Mouse (Mus musculus) hindbrain, embryonic 11.5 days (tissue): ENCODE results near the gene Sox15. TPM values are rescaled to one million over a fixed set of nuclear protein-coding genes. Genes with fewer than 3 reads are reported as not detected.
"Not testable (repeated sequence)": the region's sequence is repeated elsewhere in the genome, so short reads cannot be mapped to it uniquely, and the experiment has no call there.

Experiments
- ATAC-seq: fragments of 200-750 bp; cut with Nextera tagmentation; 2 replicates; pipeline ENCODE4 v1.8.0; 2017; ENCODE audit warnings: mild to moderate bottlenecking, moderate TSS enrichment, moderate library complexity; ENCODE audit not compliant: low FRiP score
- DNase-seq: peaks from one replicate; pipeline ENCODE4 v3.0.0-alpha.2; 2015; ENCODE audit warnings: low spot score
- H3K27ac ChIP-seq: fragments of 300-500 bp; sonication (generic); 2 replicates; pipeline ENCODE4 v1.5.1; 2014; ENCODE audit warnings: mild to moderate bottlenecking, low read depth, low read length
- H3K27me3 ChIP-seq: fragments of 300-500 bp; sonication (generic); 2 replicates; pipeline ENCODE4 v1.6.1; 2014; ENCODE audit warnings: mild to moderate bottlenecking, low read length, moderate library complexity, mixed read lengths; ENCODE audit not compliant: control insufficient read depth, insufficient read depth
- H3K36me3 ChIP-seq: fragments of 300-500 bp; sonication (generic); 2 replicates; pipeline ENCODE4 v1.6.1; 2014; ENCODE audit warnings: mild to moderate bottlenecking, low read length, moderate library complexity, mixed read lengths; ENCODE audit not compliant: control insufficient read depth, insufficient read depth
- H3K4me1 ChIP-seq: fragments of 300-500 bp; sonication (generic); replicated peaks from 2 replicates; pipeline ENCODE4 v1.6.1; 2014; ENCODE audit warnings: low read length, mixed read lengths; ENCODE audit not compliant: control insufficient read depth, insufficient read depth
- H3K4me2 ChIP-seq: fragments of 300-500 bp; sonication (generic); replicated peaks from 2 replicates; pipeline ENCODE4 v1.6.1; 2014; ENCODE audit warnings: mild to moderate bottlenecking, low read depth, low read length
- H3K4me3 ChIP-seq: fragments of 300-500 bp; sonication (generic); 2 replicates; pipeline ENCODE4 v1.5.1; 2014; ENCODE audit warnings: low read depth, low read length
- H3K9ac ChIP-seq: fragments of 300-500 bp; sonication (generic); 2 replicates; pipeline ENCODE4 v1.6.1; 2014; ENCODE audit warnings: low read depth, low read length
- H3K9me3 ChIP-seq: fragments of 300-500 bp; sonication (generic); 2 replicates; pipeline ENCODE4 v1.6.1; 2016; ENCODE audit warnings: low read length; ENCODE audit not compliant: control insufficient read depth
- WGBS: fragments of 180-500 bp; shearing (Covaris S2); extraction: QIAGEN DNeasy Blood & Tissue Kit; methylation state at CpG from one replicate; pipeline ENCODE4 v1.1.7; 2014; 5-methylcytosine and 5-hydroxymethylcytosine counted together
- polyA plus RNA-seq: library from polyadenylated mRNA; unstranded; fragments of >200 nt; fragmentation: Nextera tagmentation; extraction: Ambion mirVana; gene quantifications from 2 replicates; pipeline ENCODE4 v1.2.1, GENCODE M21; 2014

Gene Sox15
- polyA plus RNA-seq, 1 experiment from 2014 or later = not detected

DNA sequence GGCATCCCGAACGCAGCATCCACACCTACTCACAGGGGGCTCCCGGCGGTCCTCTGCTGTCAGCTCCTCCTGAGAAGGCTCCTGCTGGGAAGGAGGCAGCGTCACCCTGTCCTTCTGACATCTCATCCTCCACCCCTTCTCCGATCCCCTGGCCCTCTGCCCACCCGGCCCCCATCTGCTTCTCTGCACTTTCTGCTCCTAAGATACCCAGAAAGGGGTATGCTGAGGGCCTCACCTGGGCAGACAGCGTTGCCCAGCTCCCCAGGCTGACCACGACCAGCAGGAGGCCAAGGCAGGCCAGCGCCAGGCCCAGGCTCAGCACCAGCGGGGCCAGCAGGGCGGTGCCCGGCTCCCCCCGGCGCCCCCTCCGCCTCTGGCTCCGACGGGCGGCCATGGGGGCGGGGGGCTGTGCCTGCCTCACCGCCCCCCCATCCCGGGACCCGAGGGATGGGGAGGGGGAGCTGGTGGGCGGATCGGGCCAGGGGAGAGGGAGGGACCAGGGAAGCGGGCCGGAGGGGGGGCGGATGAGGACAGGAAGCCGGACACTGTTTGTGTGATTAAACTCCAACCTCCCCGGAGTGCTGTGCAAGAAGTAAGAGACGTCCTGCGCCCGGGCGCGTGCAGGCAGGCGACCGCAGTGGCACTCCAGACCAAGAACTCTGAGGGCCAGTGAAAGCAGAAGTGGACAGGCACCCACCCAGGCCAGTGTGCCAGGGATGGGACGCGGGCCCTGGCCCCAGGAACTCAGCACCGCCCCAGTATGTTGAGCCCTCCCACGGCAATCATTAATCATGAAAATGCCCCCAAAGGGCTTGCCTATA, 40.5 kb downstream of the Sox15 start, which contains the start of the genes Tnfsf12 and Tnfsfm13:
Gene Tnfsf12, minus strand, starts transcription at position 489 of the 821 bp plus-strand sequence.
Gene Tnfsfm13, minus strand, starts transcription at position 738 of the 821 bp plus-strand sequence.
- H3K4me3 ChIP-seq = peak within 1 kb of the TSS; percentile 39
- no peak within 1 kb of the TSS; the same call in 1 of the 2 replicates for H3K27ac ChIP-seq
- H3K9ac ChIP-seq = peak within 1 kb of the TSS; percentile 79
- no peaks in the 10 kb centered on the region for H3K36me3 ChIP-seq
- peaks cover 7% of the 10 kb centered on the region for H3K4me1 ChIP-seq
- WGBS = under 1% methylated on average over 37 of the region's 41 CpGs
- no peaks in the 10 kb centered on the region for H3K27me3 ChIP-seq
- H3K9me3 ChIP-seq = no peaks in the 10 kb centered on the region
- peak within 1 kb of the TSS; percentile 93 for H3K4me2 ChIP-seq
- DNase-seq (peak; percentile 62), ATAC-seq (peak; percentile 14; the same call in 1 of the 2 replicates)

DNA sequence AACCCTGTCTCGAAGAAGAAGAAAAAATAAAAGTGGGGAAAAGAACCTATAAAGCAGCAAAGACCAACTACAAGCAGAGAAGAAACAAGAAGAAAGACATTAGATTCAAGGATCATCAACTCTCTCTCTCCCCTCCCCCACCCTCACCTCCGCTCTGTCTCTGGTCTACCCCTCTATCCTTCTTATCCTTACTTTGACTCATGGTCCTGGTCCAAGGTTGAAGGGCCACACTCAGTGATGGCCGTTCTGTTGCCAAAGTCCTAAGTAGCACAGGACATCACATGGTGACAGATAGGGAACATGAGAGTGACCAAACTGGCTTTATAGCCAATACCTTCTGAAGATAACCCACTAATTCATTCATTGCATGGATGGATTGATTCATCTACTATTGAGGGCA, 42.3 kb downstream of the Sox15 start:
- H3K4me1 ChIP-seq = peaks cover 7% of the 10 kb centered on the region
- no peaks in the 10 kb centered on the region for H3K27me3 ChIP-seq
- H3K9ac ChIP-seq = no peak overlapping the region
- H3K36me3 ChIP-seq = no peaks in the 10 kb centered on the region
- H3K4me3 ChIP-seq = no peak overlapping the region
- WGBS = 96% methylated on average over 3 of the region's 3 CpGs
- H3K4me2 ChIP-seq = no peak overlapping the region
- DNase-seq = no peak
- no peaks in the 10 kb centered on the region for H3K9me3 ChIP-seq
- H3K27ac ChIP-seq = no peak overlapping the region
- ATAC-seq = no peak

DNA sequence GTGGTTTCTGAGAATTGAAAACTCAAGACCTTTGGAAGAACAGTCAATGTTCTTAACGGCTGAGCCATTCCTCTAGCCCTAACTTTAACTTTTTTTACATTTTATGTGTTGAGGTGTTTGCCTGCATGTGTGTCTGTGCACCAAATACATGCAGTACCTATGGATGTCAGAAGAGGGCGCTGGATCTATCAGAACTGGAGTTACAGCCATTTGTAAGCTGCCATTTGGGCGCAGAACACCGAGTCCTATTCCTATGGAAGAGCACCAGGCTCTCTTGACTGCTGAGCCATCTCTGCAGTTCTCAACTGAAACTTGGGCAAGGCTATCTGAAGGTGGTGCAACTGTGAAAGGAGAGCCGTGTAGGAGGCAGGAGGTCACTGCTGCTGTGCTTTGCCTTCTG, 43.5 kb downstream of the Sox15 start:
- H3K27me3 ChIP-seq = no peaks in the 10 kb centered on the region
- no peak overlapping the region for H3K9ac ChIP-seq
- H3K27ac ChIP-seq = no peak overlapping the region
- no peak for DNase-seq
- no peak overlapping the region for H3K4me3 ChIP-seq
- H3K4me2 ChIP-seq = no peak overlapping the region
- H3K4me1 ChIP-seq = peaks cover 7% of the 10 kb centered on the region
- H3K9me3 ChIP-seq = no peaks in the 10 kb centered on the region
- no peaks in the 10 kb centered on the region for H3K36me3 ChIP-seq
- 78% methylated on average over 5 of the region's 5 CpGs for WGBS
- ATAC-seq = no peak

DNA sequence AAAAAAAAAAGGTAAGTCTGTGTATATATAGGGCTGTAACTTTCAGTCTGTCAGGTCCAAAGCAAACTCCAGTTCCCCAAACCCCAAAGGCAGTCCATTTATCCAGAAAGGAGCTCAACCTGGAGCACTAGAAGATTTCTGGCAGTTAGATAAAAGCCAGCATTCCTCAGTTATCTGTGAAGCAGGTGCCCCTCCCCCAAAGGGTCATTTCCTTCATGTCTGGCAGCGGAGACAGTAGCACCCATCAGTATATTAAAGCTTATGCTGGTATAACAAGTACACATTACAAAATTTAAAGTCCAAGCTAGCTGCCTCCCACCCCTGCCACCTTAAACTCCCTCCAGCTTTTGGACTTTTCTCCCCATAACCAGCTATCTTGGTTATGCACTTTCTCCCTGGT, 44.5 kb downstream of the Sox15 start:
- peaks cover 7% of the 10 kb centered on the region for H3K4me1 ChIP-seq
- no peak overlapping the region for H3K4me2 ChIP-seq
- no peak for ATAC-seq
- H3K4me3 ChIP-seq = no peak overlapping the region
- H3K9me3 ChIP-seq = no peaks in the 10 kb centered on the region
- DNase-seq = no peak
- no peak overlapping the region for H3K9ac ChIP-seq
- H3K27ac ChIP-seq = no peak overlapping the region
- H3K36me3 ChIP-seq = no peaks in the 10 kb centered on the region
- WGBS = 77% methylated on average over 1 of the region's 1 CpGs
- H3K27me3 ChIP-seq = no peaks in the 10 kb centered on the region

DNA sequence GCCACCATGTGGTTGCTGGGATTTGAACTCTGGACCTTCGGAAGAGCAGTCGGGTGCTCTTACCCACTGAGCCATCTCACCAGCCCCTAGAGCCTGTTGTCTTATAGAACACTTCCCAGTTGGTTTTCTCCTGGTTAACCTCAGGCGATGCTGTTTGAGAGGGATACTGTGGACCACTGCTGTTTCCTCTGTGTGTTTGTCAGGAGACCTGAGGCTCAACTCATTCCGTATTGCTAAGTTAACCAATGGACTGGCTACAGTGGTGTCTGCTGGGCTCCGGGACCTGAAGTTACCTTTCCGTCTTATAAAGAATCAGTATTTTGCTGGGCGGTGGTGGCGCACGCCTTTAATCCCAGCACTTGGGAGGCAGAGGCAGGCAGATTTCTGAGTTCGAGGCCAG, 47.8 kb downstream of the Sox15 start:
- WGBS = 94% methylated on average over 10 of the region's 10 CpGs
- not testable (repeated sequence) for H3K4me1 ChIP-seq, H3K9me3 ChIP-seq, H3K27me3 ChIP-seq, H3K4me2 ChIP-seq, ATAC-seq, DNase-seq, H3K36me3 ChIP-seq, H3K4me3 ChIP-seq, H3K27ac ChIP-seq, H3K9ac ChIP-seq

DNA sequence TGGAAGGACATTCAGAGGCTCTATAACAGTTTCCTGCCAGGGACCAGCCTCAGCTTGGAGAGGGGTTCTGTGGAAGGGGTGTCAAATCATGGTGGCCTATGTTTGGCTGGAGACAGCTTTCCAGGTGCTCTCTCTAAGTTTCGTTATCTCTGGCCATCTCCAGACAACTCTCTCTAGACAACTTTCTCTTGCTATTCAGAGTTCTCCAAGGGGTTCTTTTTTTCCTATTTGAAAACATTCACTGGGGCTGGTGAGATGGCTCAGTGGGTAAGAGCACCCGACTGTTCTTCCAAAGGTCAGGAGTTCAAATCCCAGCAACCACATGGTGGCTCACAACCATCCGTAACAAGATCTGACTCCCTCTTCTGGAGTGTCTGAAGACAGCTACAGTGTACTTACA, 48.3 kb downstream of the Sox15 start:
- not testable (repeated sequence) for H3K4me2 ChIP-seq, H3K4me1 ChIP-seq, H3K4me3 ChIP-seq, H3K9ac ChIP-seq, ATAC-seq, H3K27me3 ChIP-seq, H3K36me3 ChIP-seq, H3K9me3 ChIP-seq, DNase-seq, H3K27ac ChIP-seq
- 70% methylated on average over 2 of the region's 3 CpGs for WGBS

DNA sequence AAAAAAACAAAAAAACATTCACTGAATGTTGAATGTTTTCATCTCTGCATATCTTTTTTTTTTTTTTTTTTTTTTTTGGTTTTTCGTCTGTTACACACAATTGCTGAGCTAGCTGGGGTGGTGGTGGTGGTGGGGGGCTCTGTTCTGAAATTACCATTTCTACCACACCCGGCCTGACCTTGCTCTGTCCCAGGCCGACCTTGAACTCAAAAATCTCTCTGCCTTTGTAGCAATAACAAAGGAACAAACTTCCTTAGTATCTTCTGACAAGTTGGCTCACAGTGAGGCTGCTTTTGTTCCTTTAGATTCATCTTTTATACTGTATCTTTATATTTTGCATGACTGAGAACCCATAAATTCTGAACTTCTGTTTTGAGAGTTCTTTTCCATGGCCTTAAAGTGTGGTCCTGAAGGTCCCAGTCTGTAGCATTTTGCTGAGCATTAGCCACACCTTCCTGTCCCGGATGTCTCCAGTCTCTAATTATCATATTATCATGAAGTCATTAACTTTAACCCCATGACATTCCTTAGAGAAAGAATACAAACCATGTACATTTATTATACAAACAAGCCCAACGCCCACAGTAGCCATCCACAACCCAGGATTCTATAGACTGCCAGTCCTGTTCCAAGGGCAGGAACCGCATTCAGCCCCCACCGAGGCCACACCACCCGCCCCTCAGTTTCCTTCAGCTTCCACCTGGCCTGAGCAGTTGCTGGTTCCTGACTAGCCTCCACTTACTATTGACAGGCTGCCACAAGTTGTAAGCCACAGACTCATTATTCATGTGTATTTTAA, 48.9 kb downstream of the Sox15 start:
- no peak overlapping the region for H3K27ac ChIP-seq
- ATAC-seq = no peak
- H3K4me3 ChIP-seq = no peak overlapping the region
- no peak for DNase-seq
- H3K9me3 ChIP-seq = no peaks in the 10 kb centered on the region
- no peak overlapping the region for H3K9ac ChIP-seq
- H3K4me2 ChIP-seq = no peak overlapping the region
- no peaks in the 10 kb centered on the region for H3K36me3 ChIP-seq
- no peaks in the 10 kb centered on the region for H3K27me3 ChIP-seq
- no peaks in the 10 kb centered on the region for H3K4me1 ChIP-seq
- 65% methylated on average over 8 of the region's 8 CpGs for WGBS

DNA sequence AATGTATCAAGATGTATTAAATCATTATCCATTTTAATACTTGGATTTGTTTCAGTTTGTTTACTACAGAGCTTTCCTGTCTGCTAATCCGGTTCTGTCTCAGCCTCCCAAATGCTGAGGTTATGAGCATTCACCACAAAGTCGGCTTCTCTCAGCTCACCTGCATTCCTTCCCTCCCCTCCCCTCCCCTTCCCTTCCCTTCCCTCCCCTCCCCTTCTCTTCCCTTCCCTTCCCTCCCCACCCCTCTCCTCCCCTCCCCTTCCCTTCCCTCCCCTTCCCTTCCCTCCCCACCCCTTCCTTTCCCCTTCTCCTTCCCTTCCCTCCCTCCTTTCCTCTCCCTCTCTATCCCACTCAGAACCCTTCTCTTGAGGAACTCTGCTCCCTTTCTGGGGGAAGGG, 49.5 kb downstream of the Sox15 start:
- no peak overlapping the region for H3K27ac ChIP-seq
- no peaks in the 10 kb centered on the region for H3K4me1 ChIP-seq
- no peak overlapping the region for H3K9ac ChIP-seq
- H3K4me3 ChIP-seq = no peak overlapping the region
- ATAC-seq = no peak
- no peak overlapping the region for H3K4me2 ChIP-seq
- DNase-seq = no peak
- no peaks in the 10 kb centered on the region for H3K36me3 ChIP-seq
- H3K27me3 ChIP-seq = no peaks in the 10 kb centered on the region
- WGBS = 51% methylated on average over 2 of the region's 2 CpGs
- no peaks in the 10 kb centered on the region for H3K9me3 ChIP-seq
